Mouse (Mus musculus) heart, postnatal 14 days (tissue): ENCODE results near the gene Pdia5. TPM values are rescaled to one million over a fixed set of nuclear protein-coding genes. Genes with fewer than 3 reads are reported as not detected.

Source experiments
- DNase-seq, 2 experiments: peaks; one replicate each; pipeline ENCODE4 v3.0.0; 2021 to 2022
- intact Hi-C: fragments of 180-260 bp; cut with DNase I; formaldehyde crosslinking; loops from one replicate; pipeline ENCODE4 v1.15.1; 2025
- total RNA-seq, 2 experiments: library from RNA; stranded (reverse); gene quantifications; 2 replicates each; pipeline ENCODE4 v1.2.3; 2021

Gene Pdia5
- total RNA-seq, 2 experiments from 2014 or later: 6.1 to 7.5 TPM

DNA sequence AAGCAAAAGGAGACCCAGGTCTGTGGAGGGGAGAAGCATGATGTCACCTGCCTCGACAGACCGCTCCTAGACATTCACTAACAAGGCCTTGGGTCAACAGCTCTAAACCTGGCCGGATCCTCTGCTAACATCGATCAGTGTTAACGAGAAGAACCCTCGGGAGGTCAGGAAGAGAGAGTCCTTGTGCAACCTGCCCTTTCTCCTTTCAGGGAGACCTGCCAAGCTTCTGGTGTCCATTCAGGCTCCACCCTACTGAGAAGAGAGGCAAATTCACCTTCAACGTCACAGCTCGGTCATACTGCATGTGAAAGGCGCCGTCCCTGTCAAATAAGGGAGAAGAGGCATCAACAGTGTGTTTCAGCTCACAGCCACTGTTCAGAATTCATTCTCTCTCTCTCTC lies 34.9 kb downstream of the Pdia5 start:
- no peak for DNase-seq
- intact Hi-C loops: no loop called here

- intact Hi-C loops: no loop called here
- no peak for DNase-seq
These were observed 40.5 kb downstream of the Pdia5 start for GRCm38 (mm10) chr16:35450018-35450630.

DNA sequence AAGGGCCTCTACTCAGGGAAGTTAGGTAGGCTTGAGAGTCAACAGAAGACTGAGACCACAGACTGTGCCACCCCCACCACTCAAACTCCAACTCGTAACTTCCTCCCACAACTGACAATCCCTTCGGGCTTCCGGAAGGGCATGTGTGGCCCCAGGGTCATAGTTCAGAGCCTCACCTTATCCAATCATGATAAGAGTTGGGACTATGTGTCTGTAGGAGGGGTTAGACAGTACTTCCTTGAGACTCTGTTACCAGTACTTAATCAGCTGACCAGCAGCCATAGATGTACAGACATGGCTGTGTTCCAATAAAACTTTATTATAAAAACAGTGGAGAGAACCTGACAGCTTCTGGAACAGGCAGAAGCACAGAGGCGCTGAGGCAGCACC lies 48.7 kb downstream of the Pdia5 start:
- DNase-seq: no peak
- intact Hi-C loops: no loop called here

DNA sequence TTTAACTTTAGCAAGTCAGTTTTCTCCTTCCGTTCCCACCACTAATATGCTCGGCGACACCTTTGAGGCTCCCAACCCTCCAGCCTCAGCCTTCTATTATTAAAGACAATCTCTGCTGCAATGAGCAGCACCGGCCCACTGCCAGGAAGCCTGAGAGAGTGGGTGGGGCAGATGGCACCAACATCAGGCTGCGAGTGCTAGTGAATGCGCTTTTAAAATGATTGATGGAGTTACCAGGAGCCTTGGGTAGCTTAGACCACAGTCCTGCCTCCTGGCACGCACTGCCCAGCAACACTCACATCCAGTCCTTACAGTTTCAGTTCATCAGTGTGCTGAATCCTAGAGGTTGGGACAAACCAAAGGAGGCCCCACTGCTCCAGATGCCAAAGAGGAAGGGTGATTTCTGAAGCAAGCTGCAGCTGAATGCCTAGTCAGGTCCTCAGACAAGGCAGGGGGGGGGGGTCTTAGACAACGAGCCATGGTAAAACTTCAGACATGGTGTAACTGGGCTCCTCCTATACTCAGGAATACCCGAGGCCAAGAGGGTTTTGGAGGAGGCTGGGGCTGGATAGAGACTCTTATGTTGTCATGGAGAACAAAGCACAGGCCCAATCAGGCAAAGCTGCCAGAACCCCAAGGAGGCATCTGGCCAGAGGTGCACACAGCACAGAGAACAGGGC lies 49.2 kb downstream of the Pdia5 start:
- DNase-seq: no peak
- intact Hi-C loops: no loop called here

GRCm38 (mm10) chr16:35439046-35439445 lies 51.6 kb downstream of the Pdia5 start:
- intact Hi-C loops: no loop called here

DNA sequence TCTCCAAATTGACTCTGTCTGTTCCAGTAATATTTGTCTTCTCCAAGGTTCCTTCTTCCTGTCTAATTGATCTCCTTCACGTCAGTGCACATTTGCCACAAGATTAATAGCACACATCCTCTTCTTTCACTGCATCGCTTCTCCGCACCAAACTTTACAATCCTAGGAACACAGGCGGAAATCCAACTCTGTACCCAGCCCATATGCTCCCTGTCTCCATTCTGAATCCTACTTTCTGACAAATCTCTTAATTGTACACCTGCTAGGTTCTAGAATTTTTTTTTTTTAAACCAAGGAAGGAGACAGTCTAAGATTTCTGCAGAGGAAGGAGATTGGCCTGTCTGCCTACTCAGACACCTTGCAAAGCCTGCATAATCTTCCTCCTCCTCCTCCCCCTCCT lies 59.1 kb downstream of the Pdia5 start:
- intact Hi-C loops: no loop called here
- no peak for DNase-seq

More at GRCm38 (mm10) chr16:35439046-35439445, 51.6 kb downstream of the Pdia5 start:
- peak in 1 of 2 experiments; percentile 36 for DNase-seq

- DNase-seq: no peak
- intact Hi-C loops: loop anchor here (5.0 kb wide), 2 partner anchors 117 to 202 kb away; partner anchors contain the start of gene Sema5b
These were observed 65.7 kb downstream of the Pdia5 start for GRCm38 (mm10) chr16:35424926-35425325.

DNA sequence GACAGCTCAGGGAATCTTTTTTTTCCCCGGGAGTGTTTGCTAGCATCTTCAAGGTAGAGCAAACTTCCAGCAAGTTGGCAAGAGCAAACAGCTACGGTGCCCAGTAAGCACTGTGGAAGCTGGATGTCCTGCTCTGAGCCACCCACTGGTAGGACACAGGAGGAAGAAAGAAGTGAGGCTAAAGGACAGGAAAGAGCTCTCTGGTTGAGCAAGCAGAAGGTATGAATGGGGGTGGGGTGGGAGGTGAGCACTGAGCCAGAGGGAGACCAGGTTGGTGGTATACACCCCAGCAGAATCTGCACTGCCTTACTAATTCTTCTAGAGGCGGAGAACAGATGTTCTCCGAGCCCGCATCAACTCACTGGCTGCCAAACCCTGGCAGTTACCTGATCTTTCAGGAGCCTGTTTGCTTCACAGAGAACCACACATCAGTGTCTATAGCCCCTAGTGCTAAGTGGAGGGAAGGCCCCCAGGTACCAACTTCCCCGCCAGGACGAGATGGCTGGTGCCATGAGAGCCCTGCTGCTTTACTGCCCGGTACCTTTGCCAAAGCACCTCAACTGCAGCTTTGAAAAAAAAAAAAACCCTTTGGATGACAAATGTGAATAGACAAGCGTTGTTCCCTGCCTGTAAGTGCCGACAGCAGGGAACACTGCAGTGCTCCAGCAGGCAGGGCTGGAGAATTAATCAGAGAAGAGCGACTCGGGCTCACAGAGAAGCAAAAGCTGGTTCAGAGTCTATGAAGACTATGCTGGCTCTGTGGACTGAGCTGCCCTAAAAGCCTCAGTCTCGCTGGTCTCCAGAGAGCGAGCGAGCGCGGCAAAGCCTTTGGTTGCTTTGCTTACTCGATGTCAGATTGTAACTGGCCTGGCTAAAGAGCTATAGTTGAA lies 67.2 kb downstream of the Pdia5 start:
- DNase-seq: no peak
- intact Hi-C loops: loop anchor here (5.0 kb wide), 1 partner anchor 204 kb away; no protein-coding TSS in a partner anchor

GRCm38 (mm10) chr16:35422705-35423104 lies 68.0 kb downstream of the Pdia5 start:
- no peak for DNase-seq

GRCm38 (mm10) chr16:35422141-35422540 lies 68.5 kb downstream of the Pdia5 start:
- peak in 1 of 2 experiments; percentile 23 for DNase-seq
- intact Hi-C loops: loop anchor here (5.0 kb wide), 1 partner anchor 205 kb away; no protein-coding TSS in a partner anchor

More at GRCm38 (mm10) chr16:35422705-35423104, 68.0 kb downstream of the Pdia5 start:
- intact Hi-C loops: loop anchor here (5.0 kb wide), 1 partner anchor 205 kb away; no protein-coding TSS in a partner anchor

- DNase-seq: no peak
- intact Hi-C loops: no loop called here
These were observed 76.1 kb downstream of the Pdia5 start for GRCm38 (mm10) chr16:35414616-35415015.

GRCm38 (mm10) chr16:35406706-35407105 lies 84.0 kb downstream of the Pdia5 start:
- no peak for DNase-seq
- intact Hi-C loops: no loop called here

GRCm38 (mm10) chr16:35406166-35406565 lies 84.5 kb downstream of the Pdia5 start:
- no peak for DNase-seq
- intact Hi-C loops: no loop called here

- DNase-seq: no peak
- intact Hi-C loops: no loop called here
These were observed 85.2 kb downstream of the Pdia5 start for GRCm38 (mm10) chr16:35405348-35406080.

GRCm38 (mm10) chr16:35404864-35405263 lies 85.8 kb downstream of the Pdia5 start:
- intact Hi-C loops: no loop called here
- no peak for DNase-seq

DNA sequence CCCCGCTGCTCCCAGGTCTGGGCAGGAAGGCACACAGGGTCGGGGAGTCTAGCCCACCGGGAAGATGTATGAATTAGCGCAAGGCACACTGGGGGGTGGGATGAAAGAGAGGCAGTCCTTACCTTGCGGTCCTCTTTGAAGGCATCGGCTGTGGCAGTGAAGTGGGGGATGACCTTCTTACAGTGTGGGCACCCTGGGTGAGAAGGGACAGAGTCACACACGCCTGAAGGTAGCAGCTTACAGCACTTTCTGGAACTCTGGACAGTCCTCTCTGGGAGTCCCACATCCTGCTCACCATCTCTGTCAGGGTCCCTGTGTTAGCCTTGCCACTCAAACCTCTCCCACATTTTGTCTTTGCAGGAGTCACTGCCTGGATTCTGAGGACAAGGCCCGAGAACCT lies 86.8 kb downstream of the Pdia5 start:
- intact Hi-C loops: no loop called here
- no peak for DNase-seq

GRCm38 (mm10) chr16:35403356-35403755 lies 87.3 kb downstream of the Pdia5 start:
- no peak for DNase-seq
- intact Hi-C loops: no loop called here

GRCm38 (mm10) chr16:35392813-35393212 lies 97.9 kb downstream of the Pdia5 start:
- intact Hi-C loops: no loop called here

DNA sequence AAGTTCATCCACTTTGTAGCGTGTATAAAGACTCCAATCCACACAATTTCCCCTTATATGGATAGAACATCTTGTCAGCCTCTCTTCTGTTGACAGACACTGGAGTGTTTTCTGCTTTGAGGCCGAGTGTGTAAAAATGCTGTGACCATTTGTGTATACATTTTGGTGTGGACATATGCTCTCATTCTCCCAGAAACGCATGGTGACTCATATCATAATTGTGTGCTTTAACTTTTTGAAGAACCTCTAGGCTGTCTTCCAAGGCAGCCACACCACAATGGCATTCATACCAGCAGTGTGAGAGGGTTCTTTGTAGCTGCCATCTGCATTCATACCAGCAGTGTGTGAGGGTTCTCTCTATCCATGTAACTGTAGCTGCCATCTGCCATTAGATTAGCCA lies 105.0 kb downstream of the Pdia5 start:
- intact Hi-C loops: no loop called here
- no peak for DNase-seq

More at GRCm38 (mm10) chr16:35392813-35393212, 97.9 kb downstream of the Pdia5 start:
- DNase-seq: no peak

DNA sequence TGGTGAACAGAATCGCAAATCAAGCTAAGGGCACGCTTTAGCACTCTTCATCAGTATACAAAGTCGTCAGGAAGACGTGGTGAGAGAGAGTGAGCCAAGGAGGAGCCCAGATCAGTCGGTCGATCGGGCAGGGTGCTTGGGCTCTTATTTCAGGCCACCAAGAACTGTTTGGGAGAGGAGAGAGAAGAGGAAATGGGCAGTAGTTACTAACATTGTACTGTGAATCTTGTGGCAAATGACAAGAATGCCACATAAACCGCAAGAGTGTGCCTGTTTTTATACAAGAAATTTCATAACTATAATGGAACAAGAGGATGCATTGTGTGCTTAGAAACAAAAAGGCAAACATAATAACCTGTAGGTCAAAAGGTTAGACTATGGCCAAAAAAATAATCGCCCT lies 110.6 kb downstream of the Pdia5 start:
- DNase-seq: no peak
- intact Hi-C loops: no loop called here
